Mouse (Mus musculus): ENCODE data around the gene Thtpa.

Thtpa gene

DNA sequence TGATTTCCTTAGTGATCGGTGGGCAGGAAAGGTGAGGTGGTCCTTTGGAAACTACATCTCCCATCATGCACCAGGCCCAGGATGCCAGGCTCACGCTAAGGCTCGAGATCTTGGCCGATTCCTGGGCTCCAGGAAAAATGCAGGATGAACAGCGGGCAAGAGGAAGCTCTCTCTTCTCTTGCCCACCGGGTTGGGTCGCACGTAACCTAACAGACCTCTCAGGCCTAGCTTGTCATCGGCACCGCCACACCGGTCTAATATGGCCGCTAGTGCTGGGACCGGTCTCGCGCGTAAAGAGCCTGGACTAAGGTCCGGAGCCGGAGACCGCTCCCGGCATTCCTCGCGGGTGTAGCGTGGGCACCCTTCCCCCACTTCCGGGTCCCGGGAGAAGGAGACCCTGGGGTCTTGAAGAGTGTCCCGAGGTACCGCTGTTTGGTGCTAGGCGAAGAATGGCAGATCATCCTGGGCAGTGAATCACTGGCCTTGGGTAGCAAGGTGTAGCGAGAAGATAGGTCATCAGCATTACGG is at the start of gene Thtpa:
Gene Thtpa (plus strand): TSS at position 81 of the 528 bp plus-strand sequence.
- no peak for DNase-seq (ENCODE audit: low read depth, low spot score)

DNA sequence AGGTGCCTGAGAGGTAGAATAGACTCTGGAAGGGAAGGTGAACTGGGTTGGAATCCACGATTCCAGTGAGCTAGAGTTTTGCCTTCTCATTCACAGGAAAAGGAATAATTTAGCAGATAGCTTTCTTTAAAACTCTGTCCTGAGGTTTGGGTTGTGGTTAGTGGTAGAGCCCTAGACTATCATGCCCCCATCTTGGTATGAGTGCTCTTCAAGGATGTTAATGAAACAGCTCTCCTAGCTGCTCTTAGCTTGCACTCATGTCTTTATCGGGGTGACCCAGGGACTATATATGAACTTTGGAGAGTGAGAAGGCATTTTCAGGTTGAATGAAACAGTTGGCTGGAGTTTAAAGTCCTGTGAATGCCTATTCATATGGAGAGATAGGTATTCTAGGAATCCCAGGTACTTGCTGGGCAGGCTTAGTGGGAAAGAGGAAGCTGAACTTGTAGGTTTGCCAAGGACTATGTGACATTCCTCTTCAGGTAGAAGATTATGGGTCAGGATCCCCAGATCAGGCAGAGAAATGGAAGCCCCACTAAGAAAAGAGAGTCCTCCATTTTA is 46.5 kb upstream of the Thtpa start:
- DNase-seq (ENCODE audit: low read depth, low spot score): no peak

GRCm38 (mm10) chr14:55052496-55052895 is 42.1 kb upstream of the Thtpa start:
- DNase-seq (ENCODE audit: low read depth, low spot score): no peak

DNA sequence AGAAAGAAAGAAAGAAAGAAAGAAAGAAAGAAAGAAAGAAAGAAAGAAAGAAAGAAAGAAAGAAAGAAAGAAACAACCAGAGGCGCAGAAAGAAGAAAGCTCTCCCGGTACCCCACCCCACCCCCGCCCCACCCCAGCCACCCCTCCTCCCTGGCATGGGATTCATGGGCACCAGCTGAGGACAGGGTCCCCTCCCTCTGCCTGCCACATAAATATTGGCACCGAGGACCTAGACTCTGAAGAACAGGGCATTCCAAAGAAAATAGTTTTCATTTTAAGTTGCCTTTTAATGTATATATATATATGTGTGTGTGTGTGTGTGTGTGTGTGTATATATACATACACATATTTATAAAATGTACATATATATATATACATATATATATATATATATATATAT is 41.5 kb upstream of the Thtpa start:
- DNase-seq (ENCODE audit: low read depth, low spot score): no peak

DNA sequence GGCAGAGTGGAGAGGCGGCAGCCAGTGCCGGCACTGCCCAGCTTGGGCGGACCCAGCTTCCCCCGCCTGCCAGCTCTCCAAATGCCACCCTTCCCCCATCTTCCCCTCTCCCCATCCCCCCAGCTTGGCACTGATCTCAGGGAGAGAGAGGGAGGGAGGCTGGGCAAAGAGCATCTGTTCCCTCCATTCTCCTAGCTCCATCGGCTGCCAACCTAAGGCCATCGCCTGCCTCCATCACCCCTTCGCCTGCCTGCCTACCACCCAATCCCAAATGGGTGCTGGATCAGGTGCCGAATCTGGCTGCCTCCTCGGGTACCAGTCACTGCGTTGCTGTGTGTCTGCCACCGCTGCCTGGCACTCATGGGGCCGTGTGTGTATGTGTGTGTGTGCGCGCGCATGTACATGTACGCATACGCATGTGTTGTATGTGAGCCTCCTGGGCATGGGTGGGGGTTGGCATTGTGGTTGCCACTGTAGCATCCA is 40.8 kb upstream of the Thtpa start:
- DNase-seq (ENCODE audit: low read depth, low spot score): no peak

- DNase-seq (ENCODE audit: low read depth, low spot score): no peak
Observed at GRCm38 (mm10) chr14:55054191-55054749, 40.3 kb upstream of the Thtpa start.

DNA sequence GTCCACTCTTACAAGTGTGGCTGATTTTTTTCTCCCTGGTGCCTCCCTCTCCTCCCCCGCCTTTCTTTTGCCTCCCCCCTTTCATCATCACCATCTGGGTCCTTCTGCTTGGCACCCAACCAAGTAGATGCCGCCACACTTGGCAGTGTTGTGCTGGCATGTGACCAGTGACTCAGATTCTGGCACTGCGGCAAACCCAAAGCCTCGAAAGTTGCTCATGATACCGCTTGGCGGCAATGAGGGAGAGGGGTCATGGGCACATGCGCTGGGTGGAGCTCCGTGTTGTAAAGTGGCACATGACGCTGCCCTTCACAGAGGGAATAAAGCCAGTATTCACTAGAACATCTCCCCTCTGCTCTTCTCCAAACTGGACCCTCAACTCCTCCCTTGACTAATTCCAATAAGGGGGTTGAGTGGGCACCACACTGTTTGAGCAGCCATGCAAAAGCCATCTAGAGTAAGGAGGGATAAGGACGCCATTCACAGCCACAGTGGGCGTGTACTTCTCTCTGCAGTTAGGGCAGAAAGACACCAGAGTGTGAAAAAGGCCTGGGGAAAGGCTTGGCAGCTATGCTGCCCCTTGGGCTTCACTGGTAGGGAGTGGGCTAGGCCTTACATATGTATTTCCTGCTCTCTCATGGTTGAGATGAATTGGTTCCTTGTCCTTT is 39.3 kb upstream of the Thtpa start:
- no peak for DNase-seq (ENCODE audit: low read depth, low spot score)

GRCm38 (mm10) chr14:55059009-55059408 is 35.6 kb upstream of the Thtpa start:
- no peak for DNase-seq (ENCODE audit: low read depth, low spot score)

DNA sequence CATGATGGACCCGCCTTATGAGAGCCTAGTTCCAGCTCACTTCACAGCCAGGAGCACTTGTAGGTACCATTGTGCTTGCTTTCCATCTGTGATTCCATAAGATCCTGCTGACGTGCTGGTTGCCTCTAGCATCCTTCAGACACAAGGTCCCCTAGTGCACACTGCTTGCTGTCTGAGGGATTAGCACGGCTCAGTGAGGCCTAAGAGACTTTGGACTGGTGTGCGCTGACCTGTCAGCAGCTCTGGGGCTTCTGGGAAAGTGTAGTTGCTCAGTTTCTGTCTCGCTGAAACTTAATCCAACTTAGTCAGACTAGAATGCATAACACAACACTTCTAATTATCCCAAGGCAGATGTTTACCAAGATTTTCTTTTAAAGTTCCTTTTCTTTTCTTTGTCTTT is 34.7 kb upstream of the Thtpa start:
- no peak for DNase-seq (ENCODE audit: low read depth, low spot score)

DNA sequence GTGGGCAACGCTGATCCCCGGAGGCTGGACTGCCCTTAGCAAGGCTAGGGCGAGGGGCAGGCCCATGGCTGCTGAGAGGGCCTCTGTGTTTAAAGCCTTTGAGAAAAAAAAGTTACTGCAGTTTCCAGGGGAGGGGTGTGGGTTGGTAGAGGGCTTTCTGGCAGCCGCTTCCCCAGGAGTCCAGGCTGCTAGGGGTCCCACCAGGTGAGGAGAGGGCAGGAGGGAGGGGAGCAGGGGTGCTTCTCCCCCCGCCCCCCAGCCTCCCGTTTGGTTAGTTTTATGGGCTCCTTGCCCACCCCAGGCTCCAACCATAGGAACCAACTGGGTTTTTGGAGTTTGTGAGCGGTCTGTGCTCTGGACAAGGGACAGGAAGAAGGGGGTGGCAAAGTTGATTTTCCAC is 32.7 kb upstream of the Thtpa start:
- no peak for DNase-seq (ENCODE audit: low read depth, low spot score)

DNA sequence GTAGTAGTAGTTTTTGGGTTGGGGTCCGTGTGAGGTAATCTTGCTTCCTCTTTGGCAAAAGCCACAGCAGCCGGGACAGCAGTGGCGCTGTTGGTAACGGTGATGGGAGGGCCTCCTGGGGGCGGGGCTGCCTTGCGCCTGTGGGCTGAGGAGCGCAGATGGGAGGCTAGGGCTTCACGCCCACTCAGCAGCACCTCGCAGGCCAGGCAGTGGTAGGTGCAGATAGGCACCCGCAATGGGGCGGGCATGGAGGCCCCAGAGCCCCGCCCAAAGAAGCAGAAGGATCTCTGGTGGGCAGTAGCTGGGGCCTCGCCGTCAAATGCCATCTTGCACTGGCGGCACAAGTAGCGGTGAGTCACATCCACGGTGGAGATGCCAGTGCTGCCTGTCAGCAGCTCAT is 32.0 kb upstream of the Thtpa start:
- DNase-seq (ENCODE audit: low read depth, low spot score): peak; percentile 14

GRCm38 (mm10) chr14:55063117-55063516 is 31.5 kb upstream of the Thtpa start:
- DNase-seq (ENCODE audit: low read depth, low spot score): no peak

GRCm38 (mm10) chr14:55063581-55064381 is 30.8 kb upstream of the Thtpa start:
- no peak for DNase-seq (ENCODE audit: low read depth, low spot score)

DNA sequence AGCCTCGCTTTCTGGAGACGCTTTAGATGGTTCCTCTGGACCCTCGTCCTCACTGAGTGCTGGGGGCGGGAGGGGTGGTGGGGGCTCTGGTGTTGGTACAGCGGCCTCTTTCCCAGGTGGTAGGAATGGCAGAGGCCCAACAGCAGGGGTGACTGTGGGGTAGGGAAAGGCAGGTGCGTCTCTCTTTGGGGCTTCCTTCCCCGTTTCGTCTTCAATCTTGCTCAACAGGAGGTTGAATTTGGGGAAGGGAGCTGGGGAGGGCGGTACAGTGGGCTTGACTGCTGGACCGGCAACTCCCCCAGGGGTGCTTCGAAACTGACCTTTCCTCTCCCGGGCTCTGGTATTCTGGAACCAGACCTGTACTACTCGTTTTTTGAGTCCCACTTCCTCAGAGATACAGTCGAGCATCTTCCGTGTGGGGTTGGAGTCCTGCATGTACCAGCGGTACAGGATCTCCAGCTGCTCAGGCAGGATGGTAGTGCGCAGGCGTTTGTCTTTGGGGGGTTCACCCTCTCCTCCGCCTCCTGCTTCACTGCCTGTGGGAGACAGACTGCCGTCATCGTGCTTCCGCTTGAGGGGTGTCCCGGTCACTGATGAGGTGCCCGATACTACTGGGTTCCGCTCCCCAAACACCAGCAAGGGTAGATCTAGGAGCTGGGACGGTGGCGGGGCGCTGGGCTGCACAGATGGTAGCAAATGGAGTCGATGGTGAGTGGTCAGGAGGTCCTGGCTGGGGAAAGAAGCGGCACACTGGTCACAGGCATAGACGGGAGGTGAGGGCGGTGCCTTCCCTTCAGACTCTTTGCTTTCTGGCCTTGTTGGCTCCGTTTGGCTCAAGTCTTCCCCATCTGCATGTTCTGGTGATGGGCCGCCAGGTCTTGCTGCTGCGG is 29.9 kb upstream of the Thtpa start:
- no peak for DNase-seq (ENCODE audit: low read depth, low spot score)

DNA sequence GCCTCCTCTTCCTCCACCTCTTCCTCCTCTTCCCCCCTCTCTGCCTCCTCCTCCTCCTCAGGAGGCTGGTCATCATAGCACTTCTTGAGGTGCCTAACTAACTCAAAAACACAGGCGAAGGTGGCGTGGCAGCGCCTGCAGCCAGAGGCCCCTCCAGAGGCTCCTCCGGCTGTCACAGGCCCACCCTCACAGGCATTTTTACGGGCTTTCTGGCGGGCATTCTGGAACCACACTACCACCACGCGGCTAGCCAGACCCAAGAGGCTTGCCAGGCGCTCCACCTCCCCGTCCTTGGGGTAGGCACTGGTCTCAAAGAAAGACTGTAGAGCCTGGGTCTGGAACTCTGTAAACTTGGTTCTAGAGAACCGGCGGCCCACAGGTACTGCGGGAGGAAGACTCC is 29.2 kb upstream of the Thtpa start:
- DNase-seq (ENCODE audit: low read depth, low spot score): no peak

DNA sequence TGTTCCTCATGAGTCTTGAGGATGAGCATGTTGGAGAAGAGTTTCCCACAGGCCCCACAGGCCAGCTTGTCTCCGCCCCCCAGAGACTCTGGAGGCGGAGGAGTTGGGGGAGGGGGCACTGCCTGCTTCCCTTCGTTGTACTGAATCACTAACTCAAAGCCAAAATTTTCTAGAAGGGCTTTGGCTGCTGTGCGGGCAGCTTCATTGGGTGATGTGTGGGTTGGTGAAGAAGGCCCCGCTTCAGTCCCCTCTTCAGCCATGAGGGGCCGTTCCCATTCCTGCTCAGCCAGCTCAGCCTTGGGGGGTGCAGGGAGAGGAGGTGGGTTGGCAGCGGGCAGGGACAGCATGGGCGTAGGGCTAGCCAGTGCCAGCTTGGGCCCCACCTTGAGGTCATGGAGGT is 28.5 kb upstream of the Thtpa start:
- DNase-seq (ENCODE audit: low read depth, low spot score): no peak

DNA sequence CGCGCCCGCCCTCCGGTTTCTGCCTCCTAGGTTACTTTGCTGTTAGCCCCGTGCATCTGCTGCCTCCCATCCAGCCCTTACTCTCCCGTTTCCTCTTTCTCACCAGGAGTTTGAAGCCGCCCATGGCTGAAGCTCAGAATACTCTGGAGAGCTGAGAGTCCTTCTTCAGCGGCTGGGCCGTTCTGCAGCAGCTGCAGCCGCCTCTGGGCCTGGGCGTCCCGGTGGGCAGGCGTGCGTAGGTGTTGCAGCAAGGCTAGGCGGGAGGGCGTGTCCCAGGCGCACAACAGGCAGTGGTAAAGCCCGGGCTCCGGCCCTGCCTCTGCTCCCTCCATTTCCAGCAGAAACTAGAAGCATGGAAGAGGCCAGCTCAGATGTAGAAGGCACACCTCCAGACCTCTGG is 22.8 kb upstream of the Thtpa start:
- DNase-seq (ENCODE audit: low read depth, low spot score): no peak

DNA sequence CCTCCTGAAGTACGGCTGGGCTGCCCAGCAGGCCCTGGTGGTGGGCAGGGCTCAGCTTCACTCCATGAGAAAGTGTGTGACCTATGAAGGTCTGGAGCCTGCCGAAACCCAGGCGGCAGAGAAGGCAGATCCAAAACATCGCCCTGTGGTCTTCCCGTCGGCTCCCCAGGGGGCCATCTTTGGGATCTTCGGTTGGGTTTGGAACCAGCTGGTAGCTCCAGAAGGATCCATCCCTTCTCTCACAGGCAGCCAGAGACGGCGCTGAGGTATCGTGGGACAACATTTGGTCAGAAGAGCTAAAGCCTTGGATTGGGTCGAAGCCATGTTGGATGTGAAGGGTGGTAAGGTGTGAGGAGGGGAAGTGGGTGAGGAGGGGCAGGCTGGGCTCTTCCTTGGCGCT is 20.2 kb upstream of the Thtpa start:
- DNase-seq (ENCODE audit: low read depth, low spot score): no peak

DNA sequence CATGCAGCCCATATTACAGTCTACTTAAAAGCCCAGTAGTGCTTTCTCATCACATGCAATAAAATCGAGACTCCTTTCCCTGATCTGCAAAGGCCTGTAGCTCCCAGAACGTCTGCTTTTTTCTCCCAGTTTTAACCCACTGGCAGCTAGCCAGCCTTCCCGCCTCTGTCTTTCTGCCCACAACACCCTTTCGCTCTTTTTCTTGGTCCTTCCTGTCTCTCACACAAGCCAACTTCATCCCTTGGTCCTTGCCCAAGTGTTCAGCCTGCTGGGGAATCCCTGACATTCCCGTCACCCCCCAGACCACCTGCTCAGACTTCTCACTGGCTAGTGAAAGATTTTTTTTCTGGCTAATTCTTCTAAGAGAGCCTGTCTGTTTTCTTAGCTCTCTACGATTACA is 18.4 kb upstream of the Thtpa start:
- DNase-seq (ENCODE audit: low read depth, low spot score): no peak

DNA sequence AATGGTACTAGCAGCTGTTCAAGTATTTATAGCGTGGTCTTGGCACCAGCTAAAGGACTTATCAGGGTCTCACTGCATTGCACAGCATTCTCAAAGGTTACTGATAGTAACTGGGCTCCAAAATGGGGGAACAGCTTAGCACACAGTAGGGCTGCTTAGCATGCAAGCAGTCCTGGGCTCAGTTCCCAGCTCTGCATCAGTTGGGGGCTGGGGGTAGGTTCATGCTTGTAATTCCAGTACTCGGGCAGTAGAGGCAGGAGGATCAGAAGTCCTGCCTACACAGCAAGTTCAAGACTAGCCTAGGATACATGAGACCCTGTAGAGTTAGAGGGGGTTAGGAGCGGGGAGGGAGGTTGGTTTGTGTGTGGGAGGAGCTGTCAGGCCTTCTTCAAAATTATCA is 17.6 kb upstream of the Thtpa start:
- no peak for DNase-seq (ENCODE audit: low read depth, low spot score)

Measured in embryo, embryonic 11.5 days (tissue).